Mouse (Mus musculus): ENCODE data around the gene Rilp. TPM values are rescaled to one million over a fixed set of nuclear protein-coding genes. Genes with fewer than 3 reads are reported as not detected.

Rilp gene
- 5.7 TPM for polyA plus RNA-seq (2014; fragmentation: Illumina TruSeq; extraction: RNeasy Lipid Tissue Mini Kit (QIAGEN cat#74804); ENCODE audit: low read depth, low replicate concordance)

GRCm38 (mm10) chr11:75509741-75510626 is at the start of gene Rilp:
Gene Rilp (plus strand): TSS chr11:75510094.

GRCm38 (mm10) chr11:75460844-75461742 is 48.8 kb upstream of the Rilp start, which contains the start of gene Tlcd2:
Gene Tlcd2 (plus strand): TSS chr11:75461715.

GRCm38 (mm10) chr11:75486601-75487285 is 23.2 kb upstream of the Rilp start, which contains the start of gene Prpf8:
Gene Prpf8 (plus strand): TSS chr11:75486816.

GRCm38 (mm10) chr11:75513336-75513735 is 3.4 kb downstream of the Rilp start, which contains the start of gene Scarf1:
Gene Scarf1 (plus strand): TSS chr11:75513540.

GRCm38 (mm10) chr11:75531469-75532242 is 21.8 kb downstream of the Rilp start, which contains the start of gene Slc43a2:
Gene Slc43a2 (plus strand): TSS chr11:75531694.

Other genes with a start within 250 kb of the Rilp start
- gene Rpa1, start 161.8 kb upstream of the Rilp start, polyA plus RNA-seq (2014; fragmentation: Illumina TruSeq; extraction: RNeasy Lipid Tissue Mini Kit (QIAGEN cat#74804); ENCODE audit: low read depth, low replicate concordance): 36.4 TPM
- gene Smyd4, start 161.7 kb upstream of the Rilp start, polyA plus RNA-seq (2014; fragmentation: Illumina TruSeq; extraction: RNeasy Lipid Tissue Mini Kit (QIAGEN cat#74804); ENCODE audit: low read depth, low replicate concordance): 4.8 TPM
- gene Serpinf1, start 87.4 kb upstream of the Rilp start, polyA plus RNA-seq (2014; fragmentation: Illumina TruSeq; extraction: RNeasy Lipid Tissue Mini Kit (QIAGEN cat#74804); ENCODE audit: low read depth, low replicate concordance): 171 TPM
- gene Serpinf2, start 70.5 kb upstream of the Rilp start, polyA plus RNA-seq (2014; fragmentation: Illumina TruSeq; extraction: RNeasy Lipid Tissue Mini Kit (QIAGEN cat#74804); ENCODE audit: low read depth, low replicate concordance): 74.4 TPM
- 17.3 TPM for gene Wdr81, start 55.4 kb upstream of the Rilp start, polyA plus RNA-seq (2014; fragmentation: Illumina TruSeq; extraction: RNeasy Lipid Tissue Mini Kit (QIAGEN cat#74804); ENCODE audit: low read depth, low replicate concordance)
- gene Tlcd2, start 48.4 kb upstream of the Rilp start, polyA plus RNA-seq (2014; fragmentation: Illumina TruSeq; extraction: RNeasy Lipid Tissue Mini Kit (QIAGEN cat#74804); ENCODE audit: low read depth, low replicate concordance): 12.7 TPM
- gene Prpf8, start 23.3 kb upstream of the Rilp start, polyA plus RNA-seq (2014; fragmentation: Illumina TruSeq; extraction: RNeasy Lipid Tissue Mini Kit (QIAGEN cat#74804); ENCODE audit: low read depth, low replicate concordance): 65.6 TPM
- 6.0 TPM for gene Scarf1, start 3.4 kb downstream of the Rilp start, polyA plus RNA-seq (2014; fragmentation: Illumina TruSeq; extraction: RNeasy Lipid Tissue Mini Kit (QIAGEN cat#74804); ENCODE audit: low read depth, low replicate concordance)
- 12.4 TPM for gene Slc43a2, start 21.6 kb downstream of the Rilp start, polyA plus RNA-seq (2014; fragmentation: Illumina TruSeq; extraction: RNeasy Lipid Tissue Mini Kit (QIAGEN cat#74804); ENCODE audit: low read depth, low replicate concordance)
- gene Pitpna, start 78.0 kb downstream of the Rilp start, polyA plus RNA-seq (2014; fragmentation: Illumina TruSeq; extraction: RNeasy Lipid Tissue Mini Kit (QIAGEN cat#74804); ENCODE audit: low read depth, low replicate concordance): 68.8 TPM
- 46.0 TPM for gene Inpp5k, start 120.9 kb downstream of the Rilp start, polyA plus RNA-seq (2014; fragmentation: Illumina TruSeq; extraction: RNeasy Lipid Tissue Mini Kit (QIAGEN cat#74804); ENCODE audit: low read depth, low replicate concordance)
- gene Myo1c, start 140.4 kb downstream of the Rilp start, polyA plus RNA-seq (2014; fragmentation: Illumina TruSeq; extraction: RNeasy Lipid Tissue Mini Kit (QIAGEN cat#74804); ENCODE audit: low read depth, low replicate concordance): 88.9 TPM
- 59.6 TPM for gene Crk, start 169.2 kb downstream of the Rilp start, polyA plus RNA-seq (2014; fragmentation: Illumina TruSeq; extraction: RNeasy Lipid Tissue Mini Kit (QIAGEN cat#74804); ENCODE audit: low read depth, low replicate concordance)
- 323 TPM for gene Ywhae, start 222.8 kb downstream of the Rilp start, polyA plus RNA-seq (2014; fragmentation: Illumina TruSeq; extraction: RNeasy Lipid Tissue Mini Kit (QIAGEN cat#74804); ENCODE audit: low read depth, low replicate concordance)

All from adipose tissue, adult 10 weeks (tissue).